Mouse (Mus musculus) hindbrain, embryonic 11.5 days (tissue): Measurements from ENCODE around the gene Trappc10. TPM values are rescaled to one million over a fixed set of nuclear protein-coding genes. Genes with fewer than 3 reads are reported as not detected.

Experiments
- ATAC-seq: fragments of 200-750 bp; cut with Nextera tagmentation; 2 replicates; pipeline ENCODE4 v1.8.0; 2017; ENCODE audit warnings: mild to moderate bottlenecking, moderate TSS enrichment, moderate library complexity; ENCODE audit not compliant: low FRiP score
- DNase-seq: peaks from one replicate; pipeline ENCODE4 v3.0.0-alpha.2; 2015; ENCODE audit warnings: low spot score
- H3K27ac ChIP-seq: fragments of 300-500 bp; sonication (generic); 2 replicates; pipeline ENCODE4 v1.5.1; 2014; ENCODE audit warnings: mild to moderate bottlenecking, low read depth, low read length
- H3K27me3 ChIP-seq: fragments of 300-500 bp; sonication (generic); 2 replicates; pipeline ENCODE4 v1.6.1; 2014; ENCODE audit warnings: mild to moderate bottlenecking, low read length, moderate library complexity, mixed read lengths; ENCODE audit not compliant: control insufficient read depth, insufficient read depth
- H3K36me3 ChIP-seq: fragments of 300-500 bp; sonication (generic); 2 replicates; pipeline ENCODE4 v1.6.1; 2014; ENCODE audit warnings: mild to moderate bottlenecking, low read length, moderate library complexity, mixed read lengths; ENCODE audit not compliant: control insufficient read depth, insufficient read depth
- H3K4me1 ChIP-seq: fragments of 300-500 bp; sonication (generic); replicated peaks from 2 replicates; pipeline ENCODE4 v1.6.1; 2014; ENCODE audit warnings: low read length, mixed read lengths; ENCODE audit not compliant: control insufficient read depth, insufficient read depth
- H3K4me2 ChIP-seq: fragments of 300-500 bp; sonication (generic); replicated peaks from 2 replicates; pipeline ENCODE4 v1.6.1; 2014; ENCODE audit warnings: mild to moderate bottlenecking, low read depth, low read length
- H3K4me3 ChIP-seq: fragments of 300-500 bp; sonication (generic); 2 replicates; pipeline ENCODE4 v1.5.1; 2014; ENCODE audit warnings: low read depth, low read length
- H3K9ac ChIP-seq: fragments of 300-500 bp; sonication (generic); 2 replicates; pipeline ENCODE4 v1.6.1; 2014; ENCODE audit warnings: low read depth, low read length
- H3K9me3 ChIP-seq: fragments of 300-500 bp; sonication (generic); 2 replicates; pipeline ENCODE4 v1.6.1; 2016; ENCODE audit warnings: low read length; ENCODE audit not compliant: control insufficient read depth
- WGBS: fragments of 180-500 bp; shearing (Covaris S2); extraction: QIAGEN DNeasy Blood & Tissue Kit; methylation state at CpG from one replicate; pipeline ENCODE4 v1.1.7; 2014; 5-methylcytosine and 5-hydroxymethylcytosine counted together
- polyA plus RNA-seq: library from polyadenylated mRNA; unstranded; fragments of >200 nt; fragmentation: Nextera tagmentation; extraction: Ambion mirVana; gene quantifications from 2 replicates; pipeline ENCODE4 v1.2.1, GENCODE M21; 2014

Trappc10 gene
- polyA plus RNA-seq, 1 experiment from 2014 or later = 21.2 TPM

DNA sequence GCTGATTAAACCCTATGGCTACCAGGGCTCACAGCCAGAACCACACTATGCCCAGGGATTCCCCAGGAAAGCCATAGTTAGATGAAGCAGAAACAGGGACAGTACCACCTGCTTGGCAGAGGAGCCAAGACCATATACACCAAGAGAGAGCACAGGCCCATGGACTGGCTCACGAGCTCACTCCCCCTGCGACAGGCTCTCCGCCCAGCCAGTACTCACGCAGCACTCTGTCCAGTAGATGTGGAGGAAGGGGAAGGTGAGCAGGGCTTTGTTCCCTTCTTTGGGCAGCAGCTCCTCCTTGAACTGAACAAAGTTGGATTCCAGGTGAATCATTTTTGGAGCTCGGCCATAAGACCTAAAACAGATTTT lies 15.9 kb downstream of the Trappc10 start:
- WGBS = 90% methylated on average over 5 of the region's 5 CpGs
- no peak overlapping the region for H3K4me3 ChIP-seq
- H3K9ac ChIP-seq = no peak overlapping the region
- no peaks in the 10 kb centered on the region for H3K9me3 ChIP-seq
- no peak for DNase-seq
- H3K4me1 ChIP-seq = no peaks in the 10 kb centered on the region
- no peak overlapping the region for H3K27ac ChIP-seq
- no peaks in the 10 kb centered on the region for H3K27me3 ChIP-seq
- H3K4me2 ChIP-seq = no peak overlapping the region
- H3K36me3 ChIP-seq = no peaks in the 10 kb centered on the region
- ATAC-seq = no peak

- Histone ChIP-seq H3K36me3 (no peaks in the 10 kb centered on the region), H3K9me3 (no peaks in the 10 kb centered on the region), H3K27ac (no peak overlapping the region), H3K27me3 (no peaks in the 10 kb centered on the region), H3K4me2 (no peak overlapping the region), H3K4me3 (no peak overlapping the region), H3K9ac (no peak overlapping the region), H3K4me1 (no peaks in the 10 kb centered on the region)
- 93% methylated on average over 8 of the region's 8 CpGs for WGBS
- ATAC-seq (no peak), DNase-seq (no peak)
These were observed 16.4 kb downstream of the Trappc10 start for GRCm38 (mm10) chr10:78227875-78228559.

- no peak for ATAC-seq
- H3K27ac ChIP-seq = no peak overlapping the region
- no peaks in the 10 kb centered on the region for H3K27me3 ChIP-seq
- no peak for DNase-seq
- WGBS = 91% methylated on average over 6 of the region's 6 CpGs
- H3K9me3 ChIP-seq = no peaks in the 10 kb centered on the region
- H3K9ac ChIP-seq = no peak overlapping the region
- no peaks in the 10 kb centered on the region for H3K4me1 ChIP-seq
- no peak overlapping the region for H3K4me3 ChIP-seq
- H3K36me3 ChIP-seq = no peaks in the 10 kb centered on the region
- no peak overlapping the region for H3K4me2 ChIP-seq
These were observed 20.3 kb downstream of the Trappc10 start for GRCm38 (mm10) chr10:78224136-78224535.

DNA sequence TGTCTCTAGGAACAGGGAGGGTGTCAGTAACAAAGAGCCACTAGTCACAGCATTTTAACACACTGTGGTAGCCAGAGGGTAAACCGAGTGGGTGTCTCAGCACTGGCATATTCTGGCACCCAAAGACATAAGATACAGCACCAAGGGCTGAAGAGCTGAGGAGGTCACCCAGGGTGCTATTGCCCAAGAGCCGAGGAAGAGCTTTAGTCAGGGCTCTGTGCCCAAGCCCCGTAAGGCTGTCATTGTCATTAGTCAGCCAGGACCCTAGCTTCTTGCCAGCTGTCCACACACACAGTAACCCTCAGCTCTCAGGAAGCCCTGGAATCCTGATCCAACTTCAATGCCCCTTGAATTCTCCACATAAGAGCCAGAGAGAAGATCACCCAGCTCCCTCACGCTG lies 21.5 kb downstream of the Trappc10 start:
- Histone ChIP-seq H3K36me3 (no peaks in the 10 kb centered on the region), H3K4me1 (no peaks in the 10 kb centered on the region), H3K27ac (no peak overlapping the region), H3K4me2 (no peak overlapping the region), H3K27me3 (no peaks in the 10 kb centered on the region), H3K9me3 (no peaks in the 10 kb centered on the region), H3K4me3 (no peak overlapping the region), H3K9ac (no peak overlapping the region)
- ATAC-seq (no peak), DNase-seq (no peak)
- WGBS = 87% methylated on average over 4 of the region's 4 CpGs

- Histone ChIP-seq H3K9me3 (no peaks in the 10 kb centered on the region), H3K4me3 (no peak overlapping the region), H3K27ac (no peak overlapping the region), H3K4me2 (no peak overlapping the region), H3K27me3 (no peaks in the 10 kb centered on the region), H3K36me3 (0 out of 2 replicates have a peak, but pooled peaks cover 2% of the 10 kb centered on the region), H3K4me1 (no peaks in the 10 kb centered on the region), H3K9ac (no peak overlapping the region)
- DNase-seq (no peak), ATAC-seq (no peak)
- WGBS = 93% methylated on average over 7 of the region's 7 CpGs
These were observed 23.1 kb downstream of the Trappc10 start for GRCm38 (mm10) chr10:78221315-78221714.

GRCm38 (mm10) chr10:78219528-78219927 lies 24.9 kb downstream of the Trappc10 start:
- Histone ChIP-seq H3K27me3 (no peaks in the 10 kb centered on the region), H3K9ac (no peak overlapping the region), H3K36me3 (peaks cover 4% of the 10 kb centered on the region; the same call in 1 of the 2 replicates), H3K27ac (no peak overlapping the region), H3K9me3 (no peaks in the 10 kb centered on the region), H3K4me1 (no peaks in the 10 kb centered on the region), H3K4me3 (no peak overlapping the region), H3K4me2 (no peak overlapping the region)
- 86% methylated on average over 1 of the region's 1 CpGs for WGBS
- ATAC-seq (no peak), DNase-seq (no peak)

DNA sequence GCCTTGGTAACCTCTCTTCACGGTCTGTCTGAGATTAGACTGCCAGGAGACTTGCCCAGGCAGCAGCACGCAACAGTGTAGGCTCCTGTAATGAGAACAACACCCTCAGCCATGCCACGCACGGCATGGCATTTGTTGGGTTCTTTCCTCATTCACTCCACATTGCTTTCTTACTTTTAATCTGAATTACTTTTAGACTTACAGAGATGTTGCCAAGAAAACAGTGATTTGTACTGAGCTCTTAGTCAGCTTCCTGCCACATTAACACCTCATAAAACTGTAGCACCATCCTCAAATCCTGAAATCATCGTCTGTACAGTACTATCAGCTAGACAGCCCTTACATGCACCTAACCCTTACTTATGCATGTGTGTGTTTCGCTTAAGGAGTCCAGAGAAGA lies 25.9 kb downstream of the Trappc10 start:
- ATAC-seq = no peak
- no peak overlapping the region for H3K4me3 ChIP-seq
- H3K4me2 ChIP-seq = no peak overlapping the region
- H3K9ac ChIP-seq = no peak overlapping the region
- DNase-seq = no peak
- no peaks in the 10 kb centered on the region for H3K4me1 ChIP-seq
- no peaks in the 10 kb centered on the region for H3K27me3 ChIP-seq
- H3K36me3 ChIP-seq = peaks cover 9% of the 10 kb centered on the region; the same call in 1 of the 2 replicates
- H3K27ac ChIP-seq = no peak overlapping the region
- no peaks in the 10 kb centered on the region for H3K9me3 ChIP-seq
- 91% methylated on average over 6 of the region's 6 CpGs for WGBS

GRCm38 (mm10) chr10:78216376-78217083 lies 27.9 kb downstream of the Trappc10 start:
- no peaks in the 10 kb centered on the region for H3K4me1 ChIP-seq
- H3K9ac ChIP-seq = no peak overlapping the region
- H3K9me3 ChIP-seq = no peaks in the 10 kb centered on the region
- H3K36me3 ChIP-seq = peaks cover 9% of the 10 kb centered on the region
- ATAC-seq = no peak
- H3K4me2 ChIP-seq = no peak overlapping the region
- no peaks in the 10 kb centered on the region for H3K27me3 ChIP-seq
- H3K27ac ChIP-seq = no peak overlapping the region
- no peak overlapping the region for H3K4me3 ChIP-seq
- no peak for DNase-seq
- 86% methylated on average over 6 of the region's 6 CpGs for WGBS

DNA sequence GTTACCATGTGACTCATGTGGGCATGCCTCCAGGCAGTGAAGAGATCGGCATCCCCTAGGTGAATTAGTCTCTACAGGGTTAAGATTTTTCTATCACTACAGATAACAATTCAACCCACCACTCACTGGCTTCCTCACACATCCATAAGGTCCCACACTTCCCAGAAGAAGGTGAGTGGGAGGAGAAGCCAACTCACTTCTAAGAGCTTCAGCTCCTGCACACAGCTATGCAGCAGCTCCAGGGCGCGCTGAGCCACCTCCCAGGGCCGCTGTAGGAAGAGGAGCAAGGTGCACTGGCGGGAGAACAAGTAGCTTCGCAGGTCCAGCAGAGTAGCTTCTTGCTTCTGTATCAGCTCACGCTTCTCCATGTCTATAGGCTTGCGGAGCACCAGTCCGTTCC lies 30.1 kb downstream of the Trappc10 start:
- ATAC-seq (no peak), DNase-seq (no peak)
- Histone ChIP-seq H3K4me1 (no peaks in the 10 kb centered on the region), H3K4me3 (no peak overlapping the region), H3K27me3 (no peaks in the 10 kb centered on the region), H3K36me3 (peaks cover 9% of the 10 kb centered on the region), H3K9ac (no peak overlapping the region), H3K27ac (no peak overlapping the region), H3K4me2 (no peak overlapping the region), H3K9me3 (no peaks in the 10 kb centered on the region)
- WGBS = 95% methylated on average over 9 of the region's 9 CpGs
